Mouse (Mus musculus) MEL (cell line): ENCODE measurements around the gene Reep1.

Experiments
- CHD2 ChIP-seq: IDR thresholded peaks from 2 replicates; pipeline ENCODE4 v1.6.1; 2011; ENCODE audit warnings: low read length, improper control_type of control experiment
- POLR2A ChIP-seq, 2 experiments: IDR thresholded peaks; 2 replicates each; pipeline ENCODE4 v1.6.1; 2011 to 2012; ENCODE audit warnings: low read length in 2 of 2, mild to moderate bottlenecking in 2 of 2, control low read depth in 1 of 2, improper control_type of control experiment in 1 of 2, low read depth in 1 of 2, moderate library complexity in 1 of 2; ENCODE audit not compliant: control insufficient read depth in 1 of 2, insufficient read depth in 1 of 2, poor library complexity in 1 of 2
- RCOR1 ChIP-seq: IDR thresholded peaks from 2 replicates; pipeline ENCODE4 v1.6.1; 2012; ENCODE audit warnings: low read depth, mild to moderate bottlenecking, inconsistent platforms, low read length, improper control_type of control experiment
- USF2 ChIP-seq, 2 experiments: IDR thresholded peaks; 2 replicates each; pipeline ENCODE4 v1.6.1; 2011 to 2012; ENCODE audit warnings: improper control_type of control experiment in 2 of 2, low read length in 2 of 2, borderline replicate concordance in 1 of 2, inconsistent platforms in 1 of 2, low read depth in 1 of 2, mild to moderate bottlenecking in 1 of 2; ENCODE audit not compliant: insufficient read depth in 1 of 2

GRCm38 (mm10) chr6:71736101-71736500 is 28.7 kb downstream of the Reep1 start:
- TF ChIP-seq USF2 (IDR thresholded peaks at IDR 0.05; ENCODE audit: borderline replicate concordance in 1 of 2, insufficient read depth in 1 of 2, low read depth in 1 of 2, low read length in 2 of 2) (no peak), POLR2A (IDR thresholded peaks at IDR 0.05; ENCODE audit: control insufficient read depth in 1 of 2, insufficient read depth in 1 of 2, low read depth in 1 of 2, low read length in 2 of 2, poor library complexity in 1 of 2) (no peak), CHD2 (no peak), RCOR1 (no peak)
